Mouse (Mus musculus): ENCODE measurements around the gene Pdyn.

The Pdyn gene

DNA sequence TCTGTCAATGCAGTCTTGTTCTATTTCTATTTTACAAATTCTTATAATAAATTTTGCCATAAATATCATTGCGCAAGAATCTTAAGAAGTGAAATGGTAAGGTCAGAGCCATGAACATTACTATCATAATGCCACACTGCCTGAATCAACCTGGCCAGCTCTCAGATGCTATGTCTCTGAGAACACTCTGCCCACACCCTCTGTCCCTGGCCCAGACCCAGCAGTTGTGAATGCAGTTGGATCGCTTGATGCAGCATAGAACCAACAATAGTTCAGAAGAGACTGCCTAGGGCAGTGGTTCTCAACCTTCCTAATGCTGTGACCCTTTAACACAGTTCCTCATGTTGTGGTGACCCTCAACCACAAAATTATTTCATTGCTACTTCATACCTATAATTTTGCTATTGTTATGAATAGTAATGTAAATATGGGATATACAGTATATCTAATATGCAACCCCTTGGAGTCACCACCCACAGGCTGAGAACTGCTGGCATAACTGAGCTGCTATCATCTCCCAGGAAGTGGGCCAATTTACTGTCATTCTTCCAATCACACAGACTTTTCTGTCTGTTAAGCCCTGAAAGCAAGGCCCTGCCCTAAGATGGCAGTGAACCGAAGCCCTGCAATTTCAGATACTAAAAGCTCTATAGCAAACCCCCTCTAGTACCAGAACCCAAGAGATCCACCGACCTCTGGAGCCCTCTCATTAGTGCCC, 45.3 kb downstream of the Pdyn start:
- no peak for DNase-seq

DNA sequence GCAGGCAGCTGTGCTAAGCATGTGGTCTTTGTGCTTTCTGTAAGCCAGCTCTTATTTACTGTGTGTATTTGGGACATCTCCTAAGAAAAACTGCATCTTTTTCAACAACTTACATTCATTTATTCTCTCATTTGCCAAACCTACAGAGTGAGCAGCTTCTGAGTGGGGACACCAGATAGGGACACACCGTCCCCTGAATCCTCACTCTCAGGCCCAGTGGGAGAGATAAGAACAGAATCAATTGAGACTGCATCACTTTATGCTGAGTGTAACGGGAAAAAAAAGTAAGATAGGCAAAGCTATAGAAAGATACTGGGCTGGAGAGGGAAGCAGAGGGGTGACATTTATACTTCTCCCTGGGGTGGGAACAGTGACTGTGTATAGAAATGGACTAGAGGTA, 46.0 kb downstream of the Pdyn start:
- DNase-seq: no peak

DNA sequence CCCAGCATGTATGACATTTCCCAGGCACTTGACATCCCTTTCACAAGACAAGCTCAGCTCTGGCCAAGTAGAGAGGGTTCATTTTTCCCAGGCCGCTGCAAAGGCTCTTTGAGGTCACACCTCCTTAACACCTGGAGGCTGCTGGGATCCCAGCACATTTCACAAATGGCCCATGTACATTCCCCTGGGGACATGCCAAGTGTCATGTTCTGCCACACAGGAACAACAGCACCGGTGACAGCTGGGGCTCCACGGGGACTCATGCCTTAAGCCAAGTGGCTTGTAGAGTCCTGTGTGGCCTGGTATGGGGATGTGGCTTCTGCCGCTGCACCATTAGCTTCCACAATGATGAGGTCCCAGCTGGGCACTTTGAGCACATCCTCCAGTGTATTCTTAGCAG, 47.0 kb downstream of the Pdyn start:
- no peak for DNase-seq

Measured in embryo, embryonic 11 days (tissue).